Mouse (Mus musculus) gastrocnemius, postnatal 10 days (tissue): ENCODE data around the gene Slc29a1. TPM values are rescaled to one million over a fixed set of nuclear protein-coding genes. Genes with fewer than 3 reads are reported as not detected.

Source experiments
- DNase-seq: peaks from one replicate; pipeline ENCODE4 v3.0.0; 2021; ENCODE audit warnings: mixed read lengths
- total RNA-seq, 2 experiments: library from RNA; stranded (reverse); gene quantifications; 2 replicates each; pipeline ENCODE4 v1.2.3; 2021

Slc29a1 gene
- total RNA-seq, 2 experiments from 2014 or later, result 97.4 to 114 TPM

DNA sequence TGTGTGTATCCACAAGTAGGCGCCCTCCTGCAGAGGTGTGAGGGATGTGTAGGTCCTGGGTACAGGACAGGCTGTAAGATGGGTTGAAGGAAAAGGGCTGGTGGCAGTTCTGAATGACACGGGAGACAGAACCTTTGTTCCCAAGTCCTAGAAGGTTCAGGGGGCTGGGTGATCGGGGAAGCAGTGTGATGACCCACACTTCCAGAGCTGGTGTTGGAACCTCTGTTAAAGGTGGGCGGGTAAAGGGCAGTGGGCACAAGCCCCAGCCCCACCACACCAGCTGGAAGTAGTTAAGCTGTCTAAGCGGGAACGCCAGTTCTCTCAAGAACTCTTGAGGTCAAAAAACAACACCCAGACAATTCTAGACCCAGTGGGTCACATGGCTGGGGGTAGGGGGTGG lies 9.0 kb downstream of the Slc29a1 start:
- DNase-seq, result no peak

DNA sequence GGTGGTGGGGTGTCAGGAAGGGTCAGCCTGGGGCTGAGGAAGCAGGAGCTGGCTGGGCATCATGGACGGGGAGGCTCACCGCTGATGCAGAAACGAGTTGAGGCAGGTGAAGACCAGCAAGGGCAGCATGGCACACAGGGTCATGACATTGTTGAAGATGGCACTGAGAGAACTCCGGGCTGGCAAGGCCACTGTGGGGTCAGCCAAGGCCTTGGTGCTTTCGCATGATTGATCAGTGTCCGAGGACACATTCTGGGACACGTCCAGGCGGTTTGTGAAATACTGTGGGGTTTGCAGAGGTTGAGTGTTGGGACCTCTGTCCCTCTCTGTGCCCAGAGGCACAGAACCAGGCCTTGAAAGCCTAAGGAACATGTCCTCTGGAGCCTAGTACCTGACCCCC lies 9.6 kb downstream of the Slc29a1 start:
- DNase-seq, result no peak

DNA sequence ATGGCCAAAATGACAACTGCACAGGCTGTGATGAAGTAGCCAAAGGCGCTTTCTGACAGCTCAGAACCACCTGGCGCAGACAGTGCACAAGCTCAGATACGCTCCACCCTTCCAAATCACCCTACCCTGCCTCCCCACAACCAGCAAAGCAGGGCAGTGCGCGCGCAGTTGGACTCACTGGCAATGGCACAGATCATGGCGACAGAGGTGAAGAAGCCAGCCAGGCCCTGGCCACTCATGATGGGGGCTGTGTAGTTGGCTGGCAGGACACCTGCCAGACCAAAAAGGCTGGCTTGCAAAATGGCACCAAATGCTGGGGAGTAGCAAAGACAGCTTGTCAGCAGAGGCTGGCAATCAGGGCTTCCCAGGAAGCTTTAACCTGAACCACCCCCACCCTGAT lies 10.2 kb downstream of the Slc29a1 start:
- DNase-seq, result no peak

DNA sequence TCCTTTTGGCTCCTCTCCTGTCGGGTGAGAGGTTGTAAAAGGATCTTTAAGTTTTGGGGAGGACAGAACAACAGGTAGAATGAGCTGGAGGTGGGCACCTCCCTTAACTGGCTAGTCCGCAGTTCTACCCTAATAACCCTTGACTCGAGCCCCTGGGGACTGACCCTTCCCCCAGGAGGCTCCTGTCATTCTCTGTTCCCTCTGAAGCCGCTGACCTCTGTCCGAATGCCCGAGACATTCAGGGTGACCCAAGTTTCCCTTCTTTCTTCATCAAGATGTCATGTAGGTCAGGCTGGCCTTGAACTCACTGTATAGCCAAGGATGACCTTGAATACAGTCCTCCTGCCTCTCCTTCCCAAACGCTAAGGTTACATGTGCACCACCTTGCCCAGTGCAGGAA lies 11.0 kb downstream of the Slc29a1 start:
- no peak for DNase-seq

DNA sequence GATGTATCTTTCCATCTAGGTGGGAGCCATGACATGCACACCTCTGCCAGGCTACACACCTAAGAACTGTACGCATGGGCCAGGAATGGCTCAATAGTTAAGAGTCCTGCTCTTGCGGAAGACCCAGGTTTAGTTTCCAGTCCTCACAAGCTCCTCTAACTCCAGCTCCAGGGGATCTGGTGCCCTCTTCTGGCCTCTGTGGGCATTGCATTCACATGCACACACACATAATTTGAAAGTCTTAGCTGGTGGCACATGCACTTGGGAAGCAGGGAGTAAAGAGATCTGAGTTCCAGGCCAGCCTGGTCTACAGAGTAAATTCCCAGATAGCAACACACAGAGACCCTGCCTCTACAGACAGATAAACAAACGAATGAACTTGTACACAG lies 13.0 kb downstream of the Slc29a1 start:
- no peak for DNase-seq

DNA sequence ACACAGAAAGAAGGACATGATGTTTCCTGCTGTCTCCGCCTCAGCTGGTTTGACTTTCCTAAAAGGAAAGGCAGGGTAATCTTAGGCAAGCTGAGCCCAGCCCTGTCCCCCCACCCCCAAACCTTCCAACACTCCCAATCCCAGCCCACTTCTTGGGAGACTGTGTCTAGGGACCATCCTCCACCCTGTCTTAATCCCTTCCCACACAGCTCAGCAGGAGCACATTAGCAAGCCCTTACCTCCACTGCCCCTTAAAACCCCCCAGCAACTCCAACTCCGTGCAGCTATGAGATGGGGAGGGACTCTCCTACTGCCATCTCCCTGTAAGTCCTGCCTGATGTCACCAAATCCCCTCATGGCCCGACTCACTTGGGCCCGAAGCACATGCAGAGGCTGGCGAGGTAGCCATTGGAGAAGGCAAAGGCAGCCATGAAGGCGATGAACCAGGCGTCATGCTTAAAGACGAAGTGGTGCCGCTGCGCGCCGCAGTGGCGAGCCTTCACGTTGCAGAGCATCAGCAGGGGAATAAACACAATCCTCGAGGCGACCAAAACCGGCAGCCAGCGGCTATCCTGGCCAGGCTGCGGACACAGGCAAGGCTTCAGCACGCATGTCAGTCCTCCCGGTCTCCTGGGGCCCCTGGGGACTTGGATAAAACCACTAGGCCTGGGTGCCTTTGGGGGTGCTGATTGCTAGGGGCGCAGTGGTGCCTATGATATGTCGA lies 13.5 kb downstream of the Slc29a1 start:
- DNase-seq, result no peak

DNA sequence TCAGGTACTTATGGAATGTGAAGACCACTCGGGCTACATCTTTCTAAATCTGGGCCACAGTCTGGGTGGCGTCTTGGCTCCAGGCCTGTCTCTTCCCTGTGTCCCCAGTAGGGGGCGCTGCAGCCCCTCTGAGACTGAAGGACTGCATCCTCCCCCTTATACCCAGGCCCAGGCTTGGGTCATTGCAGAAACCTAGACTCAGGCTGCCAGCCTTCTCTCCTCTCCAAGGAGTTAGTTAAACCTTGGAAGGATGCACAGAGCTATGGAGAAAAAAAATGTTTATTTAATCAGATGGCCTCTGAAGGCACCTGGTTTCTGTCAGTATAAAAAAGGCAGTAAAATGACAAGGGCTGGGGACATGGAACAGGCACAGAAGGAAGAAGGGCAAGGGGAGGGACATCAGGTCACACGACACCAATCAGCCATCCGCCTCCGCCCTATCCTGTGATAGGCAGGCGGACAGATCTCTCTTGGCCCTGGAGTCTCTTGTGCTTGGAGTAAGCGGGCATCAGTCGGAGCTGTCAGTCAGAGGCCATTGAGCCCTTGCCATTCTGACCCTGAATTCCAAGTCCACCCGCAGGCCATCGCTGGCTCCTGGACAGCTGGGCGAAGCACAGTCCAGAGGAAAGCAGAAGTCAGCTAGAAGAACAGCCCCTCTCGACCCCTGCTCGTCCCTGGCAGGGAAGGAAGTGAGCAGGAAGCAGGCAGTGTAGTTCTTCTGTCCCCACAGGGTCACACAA lies 14.3 kb downstream of the Slc29a1 start:
- peak; percentile 88 for DNase-seq

DNA sequence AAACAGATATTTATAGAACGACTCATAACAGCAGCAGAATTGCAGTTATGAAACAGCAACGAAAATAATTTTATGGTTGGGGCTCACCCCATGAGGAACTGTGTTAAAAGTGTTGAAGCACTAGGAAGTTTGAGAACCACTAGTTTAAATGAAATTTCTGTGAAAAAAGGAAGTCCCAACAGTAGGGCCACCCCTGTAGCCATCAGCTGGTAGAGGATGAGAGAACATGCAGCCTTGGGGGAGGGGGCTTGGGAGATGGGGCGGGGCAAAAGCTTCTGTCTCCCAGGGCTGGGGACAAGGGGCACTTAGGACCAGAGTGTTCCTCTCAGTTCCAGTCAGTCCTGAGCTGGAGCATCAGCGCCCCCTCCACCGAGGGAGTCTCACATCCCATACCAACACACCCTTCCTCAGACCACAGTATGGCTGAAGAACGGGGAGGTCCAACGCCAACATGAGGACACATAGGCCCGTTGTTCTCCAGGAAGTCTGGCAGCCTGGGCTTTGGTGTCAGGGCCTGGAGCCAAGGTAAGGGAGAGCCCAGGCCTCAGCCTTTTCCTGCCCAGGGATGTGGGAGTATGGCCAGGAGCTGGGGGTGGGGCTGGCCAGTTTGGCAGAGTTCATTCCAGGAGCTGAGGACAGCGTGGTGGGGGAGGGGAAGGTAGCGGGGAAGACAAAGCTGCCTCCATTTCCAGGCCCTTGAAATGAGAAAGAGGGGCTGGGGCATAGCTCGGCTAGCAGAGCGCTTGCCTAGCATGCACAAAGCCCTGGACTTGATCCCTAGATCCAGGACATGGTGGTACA lies 15.1 kb downstream of the Slc29a1 start:
- peak; percentile 85 for DNase-seq

DNA sequence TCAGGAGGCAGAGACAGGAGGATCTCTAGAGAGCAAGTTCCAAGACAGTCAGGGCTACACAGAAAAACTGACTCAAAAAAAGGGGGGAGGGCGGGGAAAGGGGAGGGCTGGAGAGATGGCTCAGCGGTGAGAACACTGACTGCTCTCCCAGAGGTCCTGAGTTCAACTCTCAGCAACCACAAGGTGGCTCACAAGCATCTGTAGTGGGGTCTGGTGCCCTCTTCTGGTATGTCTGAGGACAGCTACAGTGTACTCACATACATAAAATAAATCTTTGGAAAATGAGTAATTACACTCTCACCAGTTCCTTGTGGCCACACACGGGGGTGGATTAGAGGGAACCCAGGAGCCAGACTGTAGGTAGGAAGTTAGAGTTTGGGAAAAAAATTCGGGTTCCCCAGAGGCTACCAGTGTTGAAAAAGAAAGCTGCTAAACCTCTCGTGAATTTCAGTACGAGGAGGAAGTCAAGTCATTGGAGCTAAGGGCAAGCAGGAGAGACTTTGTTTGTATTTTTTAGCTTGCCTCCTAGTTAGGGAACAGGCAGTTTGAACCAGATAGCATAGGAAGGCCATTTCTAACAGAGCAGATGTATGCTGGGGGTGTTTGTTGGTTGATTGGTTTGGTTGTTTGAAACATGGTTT lies 16.6 kb downstream of the Slc29a1 start:
- DNase-seq, result no peak

DNA sequence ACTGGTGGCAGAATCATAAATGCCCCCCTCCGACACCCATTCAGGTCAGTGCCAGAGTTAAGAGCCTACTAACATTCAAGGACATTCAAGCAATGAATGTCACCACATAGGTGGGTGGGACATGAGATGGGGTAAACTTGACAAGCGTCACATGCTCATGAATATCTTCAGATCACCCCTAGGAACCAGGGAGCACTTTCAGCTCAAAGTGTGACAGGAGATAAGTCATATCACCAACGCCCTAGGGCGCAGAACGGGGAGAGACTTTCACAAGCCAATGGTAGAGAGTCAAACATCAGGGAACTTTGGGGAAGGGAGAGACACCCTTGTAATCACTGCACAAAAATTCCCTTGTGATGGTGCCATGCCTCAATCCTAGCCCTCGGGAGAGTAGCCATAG lies 17.2 kb downstream of the Slc29a1 start:
- DNase-seq, result no peak

DNA sequence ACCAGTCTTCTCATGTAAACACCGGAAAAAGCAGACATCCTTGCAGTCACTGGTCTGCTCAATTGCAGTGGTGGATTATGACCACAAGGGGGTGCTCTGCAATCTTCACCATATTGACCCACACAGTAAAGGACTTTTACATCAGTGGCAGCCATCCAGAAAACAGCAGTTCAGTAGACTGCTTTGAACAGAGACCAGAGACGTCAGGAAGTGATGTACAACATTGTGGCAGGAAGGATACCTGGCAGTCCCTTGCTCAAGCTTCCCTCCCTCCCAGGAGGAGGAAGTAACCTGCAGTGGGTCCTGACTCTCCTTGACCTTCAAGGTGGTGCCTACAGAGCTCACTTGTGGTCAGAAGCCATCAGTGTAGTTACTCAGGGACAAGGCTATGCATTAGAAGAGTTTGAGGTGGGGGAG lies 17.8 kb downstream of the Slc29a1 start:
- DNase-seq, result peak; percentile 64

DNA sequence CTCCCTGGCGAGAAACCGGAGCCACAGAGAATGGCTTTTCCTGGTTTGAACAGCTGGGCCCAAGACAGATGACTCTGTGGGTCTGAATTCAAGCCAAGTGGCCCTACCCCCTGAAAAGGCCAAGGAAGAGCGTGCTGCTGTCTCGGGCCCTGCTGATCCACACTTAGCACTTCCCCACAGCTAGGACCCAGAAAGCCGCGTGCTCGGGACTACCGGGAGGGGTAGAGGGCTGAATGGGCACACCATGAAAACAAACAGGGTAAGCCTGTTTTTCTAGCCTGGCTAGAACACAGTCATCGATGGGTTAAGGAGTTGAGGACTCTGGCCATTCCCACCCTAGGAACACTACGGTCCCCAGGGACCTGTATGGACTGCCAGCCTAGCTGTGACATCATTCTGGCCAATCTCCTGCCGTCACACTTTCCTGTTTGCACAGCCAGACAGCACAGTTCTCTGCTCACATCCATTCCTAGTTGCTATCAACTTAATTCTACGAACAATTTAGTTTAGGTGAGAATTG lies 18.4 kb downstream of the Slc29a1 start:
- no peak for DNase-seq

DNA sequence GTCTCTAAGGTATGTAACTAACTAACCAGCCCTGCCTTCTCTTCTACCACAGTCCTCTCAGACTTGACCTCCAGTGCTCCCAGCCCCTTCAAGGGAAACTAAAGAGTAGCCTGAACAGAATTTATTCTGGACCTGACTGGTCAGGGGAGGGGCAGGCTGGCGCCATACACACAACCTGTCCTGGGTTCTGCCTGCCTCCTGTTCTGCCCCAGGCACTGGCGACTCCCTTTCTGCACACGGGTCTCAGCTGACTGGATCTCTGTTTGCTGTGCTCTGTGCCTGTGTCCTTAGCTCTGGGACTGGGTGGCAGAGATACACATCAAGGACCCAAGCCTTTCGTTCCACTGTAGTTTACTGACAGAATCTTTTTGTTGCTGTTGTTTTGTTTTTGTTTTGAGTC lies 19.9 kb downstream of the Slc29a1 start:
- no peak for DNase-seq

DNA sequence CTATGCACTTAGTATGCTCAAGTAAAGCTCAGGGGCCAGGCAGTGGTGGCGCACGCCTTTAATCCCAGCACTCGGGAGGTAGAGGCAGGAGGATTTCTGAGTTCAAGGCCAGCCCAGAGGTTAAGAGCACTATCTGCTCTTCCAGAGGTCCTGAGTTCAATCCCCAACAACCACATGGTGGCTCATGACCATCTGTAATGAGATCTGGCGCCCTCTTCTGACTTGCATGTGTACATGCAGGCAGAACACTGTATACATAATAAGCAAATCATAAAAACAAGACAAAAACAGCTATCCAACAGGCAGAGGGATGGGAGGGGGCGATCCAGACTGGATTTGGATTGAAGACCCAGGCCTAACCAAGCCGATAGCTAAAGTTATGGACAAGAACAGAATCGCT lies 20.6 kb downstream of the Slc29a1 start:
- DNase-seq, result no peak

DNA sequence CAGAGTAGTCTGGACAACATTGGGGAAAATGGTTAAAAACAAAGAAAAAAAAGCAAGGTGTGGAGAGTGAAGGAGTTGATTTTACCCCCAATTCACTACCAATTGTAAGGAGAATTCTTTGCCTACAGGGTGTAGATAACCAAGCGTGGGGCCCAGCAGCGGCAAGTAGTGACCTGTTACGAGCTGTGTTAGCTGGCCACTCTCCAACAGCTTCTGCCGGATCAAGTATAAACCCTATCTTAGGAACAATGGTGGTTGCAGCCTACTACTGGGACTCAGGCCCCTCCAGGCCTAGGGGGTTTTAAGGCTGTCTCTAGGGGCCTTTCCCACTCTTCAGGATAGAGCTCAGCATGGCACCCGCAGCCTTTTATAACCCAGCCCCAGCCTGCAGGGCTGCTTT lies 21.2 kb downstream of the Slc29a1 start:
- DNase-seq, result no peak

DNA sequence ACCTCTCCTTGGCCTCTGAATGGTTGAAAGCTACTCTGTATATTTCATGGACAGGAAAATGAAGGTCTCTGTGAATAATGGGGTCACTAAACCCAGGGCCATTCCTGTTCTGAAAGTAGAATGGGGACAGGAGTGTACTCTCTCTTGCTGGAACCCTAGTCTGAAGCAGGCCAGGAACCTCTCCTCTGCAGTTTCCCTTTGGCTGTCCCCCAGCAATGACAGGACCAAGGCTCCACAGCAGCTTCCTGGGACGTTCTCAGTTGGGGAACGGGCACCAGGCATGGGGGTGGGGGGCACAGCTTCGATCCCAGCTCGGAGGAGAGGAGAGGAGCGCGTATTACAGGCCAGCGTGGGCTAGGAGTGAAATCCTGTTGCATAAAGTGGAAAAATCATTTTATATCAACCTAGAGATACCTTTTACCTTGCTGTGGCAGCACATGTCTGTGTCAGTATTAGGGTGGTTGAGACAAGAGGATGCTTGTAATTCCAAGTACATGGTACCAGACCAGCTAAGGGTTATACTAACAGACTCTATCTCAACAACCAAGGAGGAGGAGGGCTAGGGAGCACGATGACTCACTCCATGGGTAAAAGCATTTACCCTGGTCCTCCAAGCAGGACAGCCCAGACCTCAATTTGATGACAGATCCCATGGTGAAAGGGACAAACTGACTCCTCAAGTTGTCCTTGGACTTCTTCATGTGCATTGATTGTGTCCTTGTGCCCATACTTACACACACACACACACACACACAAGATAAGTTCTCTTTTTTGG lies 24.1 kb downstream of the Slc29a1 start:
- no peak for DNase-seq

DNA sequence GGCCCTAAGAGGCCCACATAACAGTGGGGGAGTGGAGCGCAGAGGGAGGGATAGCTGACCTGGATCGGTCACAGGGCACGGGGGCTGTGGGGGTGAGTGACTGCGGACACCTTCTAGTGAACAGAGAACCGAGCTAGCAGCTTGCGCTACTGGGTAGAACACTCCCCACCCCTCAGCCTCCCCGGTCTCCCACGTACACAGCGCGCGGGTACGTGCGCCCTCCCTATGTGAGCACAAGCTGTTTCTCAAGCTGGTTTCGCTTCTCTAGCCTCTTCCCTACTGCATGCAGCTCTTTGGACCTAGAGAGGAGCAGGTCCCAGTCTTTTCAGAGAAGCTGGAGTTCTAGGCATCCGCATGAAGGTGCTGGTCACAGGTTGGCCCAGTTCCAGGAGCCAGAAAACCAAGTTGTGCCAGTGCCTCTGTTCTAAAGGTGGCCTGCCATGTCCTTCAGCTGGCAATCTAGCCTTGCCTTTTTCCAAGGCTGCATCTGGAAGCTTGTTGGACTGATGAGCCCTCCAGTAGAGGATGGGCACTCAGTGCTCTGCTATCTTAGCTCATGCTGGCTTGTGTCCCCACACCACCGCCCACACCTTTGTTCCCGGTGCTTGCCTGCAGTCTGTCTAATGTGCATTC lies 25.2 kb downstream of the Slc29a1 start:
- peak; percentile 62 for DNase-seq

DNA sequence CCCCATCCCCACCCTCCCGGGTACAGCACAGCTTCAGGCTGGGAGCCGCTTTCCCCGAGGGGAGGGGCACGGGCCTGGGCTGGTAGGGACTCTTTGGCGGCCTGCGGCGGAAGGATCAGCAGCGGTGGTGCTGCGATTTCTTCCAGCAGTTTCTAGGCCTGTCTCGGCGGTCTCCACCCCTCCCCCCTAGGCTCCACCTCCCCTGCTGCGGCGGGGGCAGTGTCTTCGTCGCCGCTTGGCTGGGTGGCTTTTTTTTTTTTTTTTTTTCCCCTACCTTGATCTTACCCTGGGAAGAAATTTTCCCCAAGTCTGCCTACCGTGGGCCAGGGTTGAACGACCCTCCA lies 25.7 kb downstream of the Slc29a1 start:
- peak; percentile 94 for DNase-seq

DNA sequence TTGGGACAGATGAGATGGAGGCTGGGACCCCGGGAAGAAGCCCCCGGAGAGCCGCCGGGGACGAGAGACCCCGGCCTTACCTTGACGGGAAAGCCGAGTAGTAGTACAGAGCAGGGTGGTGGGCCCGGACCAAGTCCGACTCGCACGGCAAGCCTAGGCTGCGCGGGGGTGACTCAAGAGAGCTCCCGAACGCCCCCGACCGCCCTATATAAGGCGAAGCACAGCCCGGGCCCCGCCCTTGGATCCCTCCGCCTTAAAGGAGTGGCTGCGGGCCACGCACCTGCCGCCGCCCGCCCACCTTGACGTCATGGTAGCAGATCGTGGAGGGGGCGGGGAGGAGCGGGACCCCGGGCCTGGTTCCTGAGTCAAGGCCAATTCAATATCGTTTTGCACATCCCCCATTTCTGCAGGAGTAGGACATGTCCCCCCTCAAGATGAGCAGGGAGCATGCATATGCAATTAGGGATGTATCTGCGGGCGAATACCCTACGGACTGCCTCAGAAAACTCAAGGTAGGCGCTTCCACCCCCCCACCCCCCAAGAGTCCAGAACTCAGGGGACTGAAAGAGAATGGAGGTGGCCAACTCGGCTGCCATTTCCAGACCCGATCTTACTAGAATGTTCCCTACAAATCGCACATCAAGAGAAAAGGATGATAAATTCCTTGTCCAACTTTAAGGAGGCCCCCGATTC lies 26.2 kb downstream of the Slc29a1 start, which contains the start of gene Hsp90ab1:
Gene Hsp90ab1, minus strand, starts transcription at position 185 of the 693 bp plus-strand sequence.
- peak; percentile 99 for DNase-seq
